Mouse (Mus musculus): ENCODE data around the gene Lsamp.

- no peak for TF ChIP-seq GATA1 (IDR thresholded peaks at IDR 0.05; ENCODE audit: borderline replicate concordance, low read length)
- TF ChIP-seq FLI1 (IDR thresholded peaks at IDR 0.05; ENCODE audit: low read length) = no peak
Observed at GRCm38 (mm10) chr16:40582076-40582475, 597.9 kb downstream of the Lsamp start.
